Mouse (Mus musculus) 3134 (cell line): Measurements from ENCODE around the gene Traf4.

Experiments used
- DNase-seq: peaks from one replicate; pipeline ENCODE4 v3.0.0-alpha.2; 2011; ENCODE audit warnings: low spot score; ENCODE audit not compliant: insufficient read length; ENCODE audit errors: extremely low read depth

Gene Traf4

DNA sequence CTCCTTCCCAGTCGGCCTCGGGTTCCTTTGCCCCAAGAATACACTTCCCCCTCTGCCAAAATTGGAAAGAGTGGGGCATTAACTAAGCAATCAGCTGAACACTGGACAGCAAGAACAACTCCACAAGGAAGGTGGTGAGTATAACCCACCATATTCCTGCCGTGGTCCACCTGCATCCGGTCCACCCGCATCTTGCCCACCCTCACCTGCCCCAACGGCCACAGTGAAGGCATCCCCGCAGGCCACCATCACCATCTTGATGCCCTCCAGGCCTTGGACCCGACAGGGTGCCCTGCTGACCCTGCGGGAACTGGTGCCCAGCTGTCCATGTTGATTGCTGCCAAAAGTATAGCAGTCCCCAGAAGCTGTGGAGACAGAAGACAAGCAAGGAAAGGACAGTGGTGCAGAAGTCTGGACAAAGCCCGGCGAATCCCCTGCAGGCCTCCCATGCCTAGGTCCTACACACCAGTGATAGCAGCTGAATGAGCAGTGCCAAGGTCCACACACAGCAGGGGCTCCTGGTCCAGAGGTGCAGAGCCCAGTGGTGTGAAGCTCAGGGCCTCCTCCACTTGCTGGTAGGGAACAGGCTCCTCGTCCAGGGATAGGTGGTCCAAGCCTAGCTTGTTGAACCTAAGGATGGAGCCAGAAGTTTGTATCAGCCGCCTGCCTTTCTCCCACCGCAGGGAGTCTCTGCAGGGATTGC is 2.0 kb upstream of the Traf4 start:
- DNase-seq: no peak

- no peak for DNase-seq
These were observed 1.3 kb upstream of the Traf4 start for GRCm38 (mm10) chr11:78166640-78167039.

DNA sequence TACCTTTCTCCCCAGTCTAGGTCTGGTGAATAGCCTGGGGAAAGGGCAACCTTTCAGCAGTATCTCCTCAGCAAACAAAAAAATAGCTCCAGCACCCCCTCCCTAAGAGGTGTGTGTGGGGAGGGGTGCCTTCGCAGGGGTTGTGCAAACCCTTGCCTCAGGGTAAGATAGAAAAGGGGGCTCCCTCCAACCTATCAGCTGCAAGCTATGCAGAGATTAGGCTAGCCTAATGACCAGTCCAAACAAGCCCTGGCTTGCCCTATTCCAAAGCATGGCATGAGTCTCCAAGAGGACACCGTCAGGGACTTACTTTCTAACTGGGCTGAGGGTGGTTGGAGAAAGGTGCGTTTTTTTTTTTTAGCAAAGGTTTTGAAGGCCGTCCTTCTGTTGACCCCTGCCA is 772 bp upstream of the Traf4 start:
- no peak for DNase-seq

DNA sequence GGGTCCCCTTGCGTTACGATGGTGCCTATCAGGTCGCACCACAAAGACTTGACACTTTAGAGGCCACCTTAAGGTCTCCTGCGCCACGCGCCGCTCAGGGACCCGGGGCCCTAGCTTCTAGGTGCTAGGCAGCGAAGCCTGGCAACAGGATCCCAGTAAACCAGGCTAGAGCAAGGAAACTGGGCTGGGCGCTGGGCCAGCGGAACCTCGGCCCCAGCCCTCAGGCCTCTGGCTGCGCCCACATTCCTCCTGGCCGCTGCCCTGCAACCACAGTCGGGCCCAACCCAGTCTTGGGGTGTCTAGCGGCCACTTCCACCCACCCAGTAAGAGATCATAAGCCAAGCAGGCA is 346 bp upstream of the Traf4 start:
- peak; percentile 93 for DNase-seq

DNA sequence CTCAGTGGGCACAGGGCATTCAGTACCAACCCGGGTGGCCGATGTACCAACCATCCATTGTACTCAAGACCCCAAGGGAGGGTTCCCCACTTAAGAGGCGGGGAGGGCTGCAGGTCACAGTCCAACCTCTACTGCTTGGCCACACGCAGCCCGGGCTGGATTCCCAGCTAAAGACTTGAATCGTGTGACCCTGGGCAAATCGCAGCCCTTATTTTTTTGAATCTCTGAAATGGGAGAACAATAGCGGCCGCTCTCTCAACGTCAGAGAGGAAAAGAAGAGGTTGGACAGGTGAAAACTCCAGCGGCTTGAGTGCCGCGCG is 825 bp downstream of the Traf4 start:
- DNase-seq: no peak

- peak; percentile 67 for DNase-seq
These were observed 1.4 kb downstream of the Traf4 start for GRCm38 (mm10) chr11:78163681-78164603.

GRCm38 (mm10) chr11:78163045-78163444 is 2.3 kb downstream of the Traf4 start:
- DNase-seq: no peak

GRCm38 (mm10) chr11:78162504-78162903 is 2.9 kb downstream of the Traf4 start:
- DNase-seq: no peak

DNA sequence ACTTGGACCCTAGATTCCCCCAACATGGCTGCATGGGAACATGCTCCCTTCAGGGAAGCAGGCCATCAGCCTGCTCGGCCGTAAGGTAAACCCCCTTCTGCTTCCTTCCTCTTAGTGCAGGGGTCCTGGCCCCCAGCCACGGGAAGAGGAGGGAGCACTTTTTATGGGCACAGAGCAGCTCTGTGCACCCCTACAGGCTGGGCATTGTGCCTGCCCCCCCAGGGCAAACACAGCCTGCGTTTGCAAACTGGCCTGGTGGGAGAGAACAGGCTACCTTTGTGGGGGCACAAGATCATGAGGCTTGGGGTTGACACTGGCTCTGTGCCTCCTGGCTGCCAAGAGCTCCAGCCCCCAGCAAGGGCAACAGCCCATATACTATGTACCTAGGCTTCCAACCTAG is 3.4 kb downstream of the Traf4 start:
- no peak for DNase-seq

DNA sequence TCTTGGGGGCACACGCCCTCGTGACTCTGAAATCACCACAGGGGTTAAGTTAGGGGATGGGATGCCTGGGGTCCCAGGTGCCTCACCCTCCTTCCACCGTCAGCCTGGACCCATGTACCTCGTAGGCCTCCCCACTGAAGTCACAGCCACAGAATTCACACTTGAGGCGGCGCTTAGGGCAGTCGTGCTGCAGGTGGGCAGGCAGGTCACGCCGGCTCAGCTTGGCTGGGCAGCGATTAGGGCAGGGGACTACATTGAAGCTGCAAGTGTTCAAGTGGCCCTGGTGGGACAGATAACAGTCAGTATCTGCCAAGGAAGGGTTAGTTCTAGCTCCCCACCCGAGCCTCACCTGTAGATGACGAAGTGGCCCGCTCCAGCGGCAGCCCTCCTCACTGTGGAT is 4.2 kb downstream of the Traf4 start:
- DNase-seq: no peak

GRCm38 (mm10) chr11:78160675-78161074 is 4.7 kb downstream of the Traf4 start:
- no peak for DNase-seq

DNA sequence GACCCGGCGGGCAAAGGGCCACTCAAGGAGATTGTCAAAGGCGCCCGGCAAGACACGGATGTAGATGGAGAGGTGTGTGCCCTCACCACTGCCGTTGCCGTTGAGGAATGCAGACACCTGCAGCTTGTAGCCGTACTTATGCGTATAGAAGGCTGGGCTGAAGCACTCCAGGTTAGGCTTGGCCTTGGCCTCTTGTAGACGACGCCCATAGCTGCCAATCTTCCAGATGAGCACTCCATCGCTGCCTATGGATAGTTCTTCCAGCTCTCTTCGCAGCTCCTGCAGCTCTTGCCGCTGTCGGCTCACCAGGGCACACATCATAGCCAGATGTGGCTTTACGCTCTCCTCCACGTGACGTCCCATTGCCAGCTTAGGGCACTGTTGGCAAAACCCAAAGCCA is 5.2 kb downstream of the Traf4 start:
- DNase-seq: no peak

DNA sequence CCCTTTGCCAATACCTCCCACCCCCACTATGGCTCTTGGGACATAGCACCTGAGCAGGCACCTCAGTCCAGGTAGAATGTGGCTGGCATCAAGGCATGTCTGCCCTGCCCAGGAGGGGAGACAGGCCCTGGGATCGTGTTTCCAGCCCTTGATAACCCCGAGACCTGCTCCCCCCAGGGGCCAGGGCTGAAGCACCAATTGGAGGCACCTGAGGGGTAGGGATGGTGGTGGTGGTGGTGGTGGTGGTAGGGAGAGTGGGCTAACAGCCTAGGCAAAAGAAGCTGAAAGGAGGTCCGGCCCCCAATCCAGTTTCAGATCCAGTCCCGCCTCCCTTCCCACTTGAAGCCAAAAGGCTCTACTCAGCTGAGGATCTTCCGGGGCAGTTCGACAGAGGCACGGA is 5.8 kb downstream of the Traf4 start:
- DNase-seq: no peak

GRCm38 (mm10) chr11:78159096-78159495 is 6.3 kb downstream of the Traf4 start:
- DNase-seq: peak; percentile 67

DNA sequence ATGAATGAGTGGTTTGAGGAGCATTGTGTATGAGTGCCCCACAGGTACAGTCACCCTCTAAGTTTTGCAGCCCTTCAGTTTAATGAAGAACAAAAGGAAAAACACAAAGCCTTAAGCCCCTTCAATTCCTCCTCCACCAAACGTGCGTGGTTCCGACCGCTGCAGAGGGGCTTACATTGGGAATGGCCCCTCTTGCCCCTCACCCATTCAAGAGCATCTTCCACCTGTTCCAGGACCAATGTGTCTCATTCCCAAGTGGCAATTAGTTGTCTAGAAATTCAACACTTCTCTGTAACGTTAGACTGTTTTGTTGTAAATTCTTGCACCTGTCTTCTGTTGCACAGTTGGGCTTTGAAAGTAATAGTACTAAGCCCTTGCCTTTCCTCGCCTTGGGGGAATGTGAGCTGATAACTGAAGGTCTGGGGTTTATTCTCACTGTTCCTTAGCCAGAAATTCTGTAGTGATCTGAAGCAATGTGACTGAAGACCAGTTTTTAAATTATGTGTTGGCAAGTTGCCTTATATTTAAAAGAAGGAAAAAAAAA is 9.2 kb downstream of the Traf4 start:
- DNase-seq: no peak

DNA sequence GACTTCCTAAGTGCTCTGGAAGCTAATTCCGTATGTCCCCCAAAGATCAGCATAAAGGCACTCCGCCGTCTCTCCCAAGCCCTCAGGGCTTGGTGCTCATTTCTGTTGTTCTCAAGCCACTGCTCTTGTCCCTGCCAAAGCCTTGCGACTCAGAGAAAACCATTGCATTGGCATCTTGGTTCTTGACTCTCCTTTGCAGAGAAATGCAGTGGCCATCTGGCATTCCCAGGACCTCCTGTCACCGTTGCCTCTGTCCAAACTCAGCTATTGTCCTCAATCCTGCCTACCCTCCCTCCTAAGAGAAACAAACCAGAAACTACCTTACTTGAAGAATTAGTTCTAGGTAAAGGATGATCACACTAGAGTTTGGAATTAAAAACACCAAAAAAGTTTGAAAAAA is 9.7 kb downstream of the Traf4 start:
- DNase-seq: no peak

- DNase-seq: no peak
These were observed 11.6 kb downstream of the Traf4 start for GRCm38 (mm10) chr11:78153778-78154177.

GRCm38 (mm10) chr11:78152299-78153231 is 12.8 kb downstream of the Traf4 start:
- DNase-seq: no peak

GRCm38 (mm10) chr11:78151161-78151560 is 14.2 kb downstream of the Traf4 start:
- DNase-seq: no peak

- no peak for DNase-seq
These were observed 18.5 kb downstream of the Traf4 start for GRCm38 (mm10) chr11:78146707-78147543.
